Mouse (Mus musculus) CH12.LX (cell line): ENCODE measurements around the gene Trpm5.

Experiments used
- CTCF ChIP-seq, 2 experiments: IDR thresholded peaks in 1 of 2; conservative IDR thresholded peaks in 1 of 2; 2 replicates each; pipeline ENCODE4 v1.5.1; 2011 to 2012; ENCODE audit warnings: low read depth in 2 of 2, low read length in 2 of 2, improper control_type of control experiment in 1 of 2, inconsistent platforms in 1 of 2, mild to moderate bottlenecking in 1 of 2, moderate library complexity in 1 of 2
- ETS1 ChIP-seq: conservative IDR thresholded peaks from 2 replicates; pipeline ENCODE4 v1.6.1; 2012; ENCODE audit warnings: low read depth, mild to moderate bottlenecking, inconsistent platforms, low read length, improper control_type of control experiment, moderate library complexity
- MEF2A ChIP-seq: IDR thresholded peaks from 2 replicates; pipeline ENCODE4 v1.6.1; 2014; ENCODE audit warnings: low read depth, mild to moderate bottlenecking, inconsistent platforms, low read length, improper control_type of control experiment, borderline replicate concordance
- MXI1 ChIP-seq: IDR thresholded peaks from 2 replicates; pipeline ENCODE4 v1.6.1; 2011; ENCODE audit warnings: mild to moderate bottlenecking, low read depth, low read length, improper control_type of control experiment
- NRF1 ChIP-seq: IDR thresholded peaks from 2 replicates; pipeline ENCODE4 v1.6.1; 2014; ENCODE audit warnings: low read depth, mild to moderate bottlenecking, inconsistent platforms, low read length, improper control_type of control experiment, moderate library complexity
- POLR2A ChIP-seq: IDR thresholded peaks from 2 replicates; pipeline ENCODE4 v1.6.1; 2011; ENCODE audit warnings: low read depth, mild to moderate bottlenecking, improper control_type of control experiment, low read length
- POLR2AphosphoS2 ChIP-seq: IDR thresholded peaks from 2 replicates; pipeline ENCODE4 v1.6.1; 2011; ENCODE audit warnings: low read depth, low read length, improper control_type of control experiment
- SIN3A ChIP-seq: IDR thresholded peaks from 2 replicates; pipeline ENCODE4 v1.6.1; 2012; ENCODE audit warnings: low read length, improper control_type of control experiment, inconsistent platforms
- SMC3 ChIP-seq: IDR thresholded peaks from 2 replicates; pipeline ENCODE4 v1.6.1; 2011; ENCODE audit warnings: low read depth, low read length, improper control_type of control experiment
- TCF12 ChIP-seq: IDR thresholded peaks from 2 replicates; pipeline ENCODE4 v1.6.1; 2014; ENCODE audit warnings: low read depth, mild to moderate bottlenecking, inconsistent platforms, low read length, improper control_type of control experiment
- USF2 ChIP-seq: conservative IDR thresholded peaks from 2 replicates; pipeline ENCODE4 v1.6.1; 2011; ENCODE audit warnings: low read depth, low read length, improper control_type of control experiment
- ZC3H11A ChIP-seq: IDR thresholded peaks from 2 replicates; pipeline ENCODE4 v1.6.1; 2012; ENCODE audit warnings: low read depth, mild to moderate bottlenecking, inconsistent platforms, low read length, improper control_type of control experiment

- TF ChIP-seq POLR2A (no peak), NRF1 (no peak), MXI1 (no peak), CTCF (conservative IDR thresholded peaks at IDR 0.05 in 1 of 2, IDR thresholded peaks at IDR 0.05 in 1 of 2; ENCODE audit: low read depth in 2 of 2, low read length in 2 of 2) (no peak), ZC3H11A (no peak), SIN3A (0 out of 2 replicates have a peak, but pooled peaks have one; percentile 26), TCF12 (no peak), POLR2AphosphoS2 (no peak), SMC3 (no peak), ETS1 (0 out of 2 replicates have a peak, but pooled peaks have one; percentile 20), USF2 (no peak), MEF2A (peak; percentile 70)
These were observed 70.1 kb downstream of the Trpm5 start for GRCm38 (mm10) chr7:143024293-143024692.
